Mouse (Mus musculus): ENCODE results near the gene Reps2. TPM values are rescaled to one million over a fixed set of nuclear protein-coding genes. Genes with fewer than 3 reads are reported as not detected.

Gene Reps2
- polyA plus RNA-seq (2014; fragmentation: Nextera tagmentation; extraction: Ambion mirVana): 1.1 and 1.2 TPM in 2 replicates

DNA sequence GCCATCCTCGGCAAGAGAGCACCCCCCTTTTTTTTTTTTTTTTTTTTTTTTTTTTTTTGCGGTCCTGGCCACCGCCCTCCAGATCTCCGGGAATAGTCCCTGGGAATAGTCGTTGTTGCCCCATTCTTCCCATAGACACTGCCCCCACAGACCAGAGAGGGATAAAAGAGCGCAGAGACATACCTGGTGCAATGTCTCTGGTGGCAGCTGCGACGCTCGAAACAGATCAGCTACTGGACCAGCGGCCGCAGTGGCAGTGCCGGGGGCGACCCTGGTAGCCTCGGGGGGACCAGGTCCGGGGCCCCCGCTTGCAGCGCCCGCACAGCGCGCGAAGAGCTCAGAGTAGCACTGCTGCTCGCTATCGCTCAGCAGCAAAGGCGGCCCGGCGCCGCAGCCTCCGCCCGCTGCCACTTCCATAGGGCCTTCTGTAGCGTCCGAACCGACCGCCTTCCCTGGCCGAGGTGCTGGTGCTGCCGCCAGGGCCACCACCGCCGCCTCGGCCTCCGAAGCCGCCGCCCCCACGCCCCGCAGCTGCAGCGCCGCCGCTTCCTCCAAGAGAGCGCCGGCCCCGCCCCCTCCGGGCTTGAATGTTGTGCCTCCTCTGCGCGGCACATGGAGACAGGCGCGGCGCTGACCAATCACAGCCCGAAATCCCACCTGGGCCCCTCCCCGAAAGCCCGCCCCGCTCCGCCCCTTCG lies at the start of gene Reps2:
Gene Reps2 (minus strand): TSS at position 559 of the 698 bp plus-strand sequence.
- WGBS: 24% methylated on average over 40 of the region's 61 CpGs
- Histone ChIP-seq H3K27ac (ENCODE audit: low read depth, low read length) (no peak within 1 kb of the TSS), H3K9ac (ENCODE audit: low read length) (peak within 1 kb of the TSS; percentile 50; the same call in 1 of the 2 replicates), H3K36me3 (ENCODE audit: control insufficient read depth, insufficient read depth, low read length) (no peaks in the 10 kb centered on the region), H3K27me3 (ENCODE audit: control insufficient read depth, insufficient read depth, low read length) (peaks cover 4% of the 10 kb centered on the region), H3K4me1 (replicated peaks; ENCODE audit: control insufficient read depth, insufficient read depth, low read length) (no peaks in the 10 kb centered on the region), H3K4me2 (ENCODE audit: low read depth, low read length, severe bottlenecking) (peak within 1 kb of the TSS; percentile 77), H3K4me3 (ENCODE audit: low read depth, low read length) (peak within 1 kb of the TSS; percentile 48), H3K9me3 (ENCODE audit: control insufficient read depth, low read length) (no peaks in the 10 kb centered on the region)
- DNase-seq (ENCODE audit: low spot score) (peak; percentile 86), ATAC-seq (replicated peaks; ENCODE audit: low FRiP score) (peak; percentile 96)

DNA sequence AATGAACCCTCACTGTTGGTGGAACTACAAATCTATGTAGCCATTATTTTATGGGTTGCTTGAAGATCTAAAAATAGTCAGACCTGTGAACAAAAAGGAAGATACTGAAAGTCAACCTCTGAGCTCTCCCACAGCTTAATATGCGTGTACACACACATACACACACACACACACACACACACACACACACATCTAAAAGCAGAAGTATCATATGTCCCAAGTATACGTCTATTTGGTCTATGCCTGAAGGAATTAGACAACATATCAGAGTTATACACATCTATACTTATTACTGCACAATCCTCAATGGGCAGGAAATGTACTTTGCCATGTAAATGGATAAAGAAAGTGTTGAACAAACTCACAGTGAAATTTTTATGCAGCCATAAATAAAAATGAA lies 47.8 kb upstream of the Reps2 start:
- no peaks in the 10 kb centered on the region for H3K27me3 ChIP-seq (ENCODE audit: control insufficient read depth, insufficient read depth, low read length)
- no peaks in the 10 kb centered on the region for H3K4me1 ChIP-seq (replicated peaks; ENCODE audit: control insufficient read depth, insufficient read depth, low read length)
- DNase-seq (ENCODE audit: low spot score) (no peak), ATAC-seq (replicated peaks; ENCODE audit: low FRiP score) (no peak)
- WGBS: 67% methylated on average over 2 of the region's 2 CpGs
- H3K4me3 ChIP-seq (ENCODE audit: low read depth, low read length): no peak overlapping the region
- H3K4me2 ChIP-seq (ENCODE audit: low read depth, low read length, severe bottlenecking): no peak overlapping the region
- no peaks in the 10 kb centered on the region for H3K36me3 ChIP-seq (ENCODE audit: control insufficient read depth, insufficient read depth, low read length)
- H3K27ac ChIP-seq (ENCODE audit: low read depth, low read length): no peak overlapping the region
- no peak overlapping the region for H3K9ac ChIP-seq (ENCODE audit: low read length)
- H3K9me3 ChIP-seq (ENCODE audit: control insufficient read depth, low read length): no peaks in the 10 kb centered on the region

DNA sequence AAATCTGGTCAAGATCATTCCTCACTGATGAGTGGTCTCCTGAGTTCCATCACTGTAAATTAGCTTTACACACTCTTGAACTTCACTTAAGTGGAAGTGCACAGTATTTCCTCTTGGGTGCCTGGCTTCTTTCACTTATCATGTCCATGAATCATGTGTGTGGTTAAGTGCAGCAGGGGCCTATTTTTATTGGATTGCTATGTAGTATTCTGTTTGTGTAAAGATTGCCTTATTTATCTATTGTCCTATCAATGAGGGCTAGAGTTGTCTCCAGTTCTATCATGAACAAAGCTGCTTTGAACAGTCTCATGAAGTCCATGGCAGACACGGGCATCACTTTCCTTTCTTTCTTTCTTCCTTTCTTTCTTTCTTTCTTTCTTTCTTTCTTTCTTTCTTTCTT lies 41.9 kb upstream of the Reps2 start:
- H3K9ac ChIP-seq (ENCODE audit: low read length): no peak overlapping the region
- H3K36me3 ChIP-seq (ENCODE audit: control insufficient read depth, insufficient read depth, low read length): no peaks in the 10 kb centered on the region
- ATAC-seq (replicated peaks; ENCODE audit: low FRiP score) (no peak), DNase-seq (ENCODE audit: low spot score) (no peak)
- H3K4me3 ChIP-seq (ENCODE audit: low read depth, low read length): no peak overlapping the region
- H3K27me3 ChIP-seq (ENCODE audit: control insufficient read depth, insufficient read depth, low read length): no peaks in the 10 kb centered on the region; the same call in 1 of the 2 replicates
- no peaks in the 10 kb centered on the region for H3K9me3 ChIP-seq (ENCODE audit: control insufficient read depth, low read length)
- no peaks in the 10 kb centered on the region for H3K4me1 ChIP-seq (replicated peaks; ENCODE audit: control insufficient read depth, insufficient read depth, low read length)
- no peak overlapping the region for H3K27ac ChIP-seq (ENCODE audit: low read depth, low read length)
- WGBS: 95% methylated on average over 1 of the region's 1 CpGs
- H3K4me2 ChIP-seq (ENCODE audit: low read depth, low read length, severe bottlenecking): no peak overlapping the region

DNA sequence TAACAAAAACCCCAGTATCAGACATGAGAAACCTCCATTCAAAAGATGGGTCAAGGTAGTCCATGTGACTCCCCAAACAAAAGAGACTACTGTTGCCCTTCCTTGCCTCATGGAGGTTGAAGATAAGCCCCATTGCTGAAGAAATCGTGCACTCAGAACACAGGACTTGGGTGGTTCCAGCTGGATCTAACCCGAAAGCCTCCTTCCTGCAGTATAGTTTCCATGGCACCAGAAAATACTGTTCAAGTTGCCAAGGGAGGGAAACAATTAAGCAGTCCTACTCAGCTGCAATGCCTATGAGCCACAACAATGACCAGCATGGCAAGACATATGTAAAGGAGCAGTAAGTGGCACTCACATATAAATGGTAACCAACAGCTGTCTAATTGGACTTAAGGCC lies 36.1 kb upstream of the Reps2 start:
- no peaks in the 10 kb centered on the region for H3K36me3 ChIP-seq (ENCODE audit: control insufficient read depth, insufficient read depth, low read length)
- H3K4me2 ChIP-seq (ENCODE audit: low read depth, low read length, severe bottlenecking): no peak overlapping the region
- H3K27ac ChIP-seq (ENCODE audit: low read depth, low read length): no peak overlapping the region
- 0 out of 2 replicates have a peak, but pooled peaks have one; percentile 21 for ATAC-seq (replicated peaks; ENCODE audit: low FRiP score)
- H3K4me3 ChIP-seq (ENCODE audit: low read depth, low read length): no peak overlapping the region
- DNase-seq (ENCODE audit: low spot score): no peak
- H3K9ac ChIP-seq (ENCODE audit: low read length): no peak overlapping the region
- no peaks in the 10 kb centered on the region for H3K9me3 ChIP-seq (ENCODE audit: control insufficient read depth, low read length)
- H3K27me3 ChIP-seq (ENCODE audit: control insufficient read depth, insufficient read depth, low read length): peaks cover 2% of the 10 kb centered on the region; the same call in 1 of the 2 replicates
- 79% methylated on average over 2 of the region's 2 CpGs for WGBS
- no peaks in the 10 kb centered on the region for H3K4me1 ChIP-seq (replicated peaks; ENCODE audit: control insufficient read depth, insufficient read depth, low read length)

DNA sequence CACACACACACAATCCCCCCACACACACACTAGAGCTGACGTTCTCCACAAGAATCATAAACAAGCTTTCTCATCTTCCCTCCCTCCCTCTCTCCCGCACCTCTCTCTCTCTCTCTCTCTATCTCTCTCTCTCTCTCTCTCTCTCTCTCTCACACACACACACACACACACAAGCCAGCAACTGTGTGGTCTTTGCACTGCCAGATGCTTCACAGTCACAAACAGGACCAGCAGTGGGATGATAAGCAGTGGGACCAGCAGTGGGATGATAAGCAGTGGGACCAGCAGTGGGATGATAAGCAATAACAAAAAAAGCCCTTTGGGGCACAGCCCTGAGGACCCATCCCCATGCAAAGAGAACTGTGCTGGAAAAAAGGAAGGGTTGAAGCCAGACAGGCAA lies 35.4 kb upstream of the Reps2 start:
- ATAC-seq (replicated peaks; ENCODE audit: low FRiP score) (no peak), DNase-seq (ENCODE audit: low spot score) (no peak)
- no peak overlapping the region for H3K27ac ChIP-seq (ENCODE audit: low read depth, low read length)
- H3K9me3 ChIP-seq (ENCODE audit: control insufficient read depth, low read length): no peaks in the 10 kb centered on the region
- H3K36me3 ChIP-seq (ENCODE audit: control insufficient read depth, insufficient read depth, low read length): no peaks in the 10 kb centered on the region
- H3K27me3 ChIP-seq (ENCODE audit: control insufficient read depth, insufficient read depth, low read length): peaks cover 2% of the 10 kb centered on the region; the same call in 1 of the 2 replicates
- no peak overlapping the region for H3K4me2 ChIP-seq (ENCODE audit: low read depth, low read length, severe bottlenecking)
- H3K4me1 ChIP-seq (replicated peaks; ENCODE audit: control insufficient read depth, insufficient read depth, low read length): no peaks in the 10 kb centered on the region
- no peak overlapping the region for H3K4me3 ChIP-seq (ENCODE audit: low read depth, low read length)
- 93% methylated on average over 2 of the region's 2 CpGs for WGBS
- no peak overlapping the region for H3K9ac ChIP-seq (ENCODE audit: low read length)

DNA sequence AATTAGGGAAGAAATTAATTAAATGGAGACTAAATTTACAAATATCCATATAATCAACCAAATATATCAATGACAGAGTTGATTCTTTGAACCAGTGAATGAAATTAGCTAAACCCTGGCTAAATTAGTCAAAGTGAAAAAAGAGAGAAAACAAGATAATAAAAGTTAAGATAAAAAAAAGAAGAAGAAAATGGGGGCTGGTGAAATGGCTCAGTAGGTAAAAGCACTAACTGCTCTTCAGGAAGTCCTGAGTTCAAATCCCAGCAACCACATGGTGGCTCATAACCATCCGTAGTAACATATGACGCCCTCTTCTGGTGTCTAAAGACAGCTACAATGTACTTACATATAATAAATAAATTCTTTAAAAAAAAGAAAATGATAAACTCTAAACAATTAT lies 22.7 kb upstream of the Reps2 start:
- 81% methylated on average over 2 of the region's 2 CpGs for WGBS
- Histone ChIP-seq H3K4me3 (ENCODE audit: low read depth, low read length) (no peak overlapping the region), H3K4me1 (replicated peaks; ENCODE audit: control insufficient read depth, insufficient read depth, low read length) (no peaks in the 10 kb centered on the region), H3K36me3 (ENCODE audit: control insufficient read depth, insufficient read depth, low read length) (no peaks in the 10 kb centered on the region), H3K27me3 (ENCODE audit: control insufficient read depth, insufficient read depth, low read length) (no peaks in the 10 kb centered on the region; the same call in 1 of the 2 replicates), H3K9ac (ENCODE audit: low read length) (no peak overlapping the region), H3K4me2 (ENCODE audit: low read depth, low read length, severe bottlenecking) (no peak overlapping the region), H3K9me3 (ENCODE audit: control insufficient read depth, low read length) (no peaks in the 10 kb centered on the region), H3K27ac (ENCODE audit: low read depth, low read length) (no peak overlapping the region)
- DNase-seq (ENCODE audit: low spot score) (no peak), ATAC-seq (replicated peaks; ENCODE audit: low FRiP score) (no peak)

DNA sequence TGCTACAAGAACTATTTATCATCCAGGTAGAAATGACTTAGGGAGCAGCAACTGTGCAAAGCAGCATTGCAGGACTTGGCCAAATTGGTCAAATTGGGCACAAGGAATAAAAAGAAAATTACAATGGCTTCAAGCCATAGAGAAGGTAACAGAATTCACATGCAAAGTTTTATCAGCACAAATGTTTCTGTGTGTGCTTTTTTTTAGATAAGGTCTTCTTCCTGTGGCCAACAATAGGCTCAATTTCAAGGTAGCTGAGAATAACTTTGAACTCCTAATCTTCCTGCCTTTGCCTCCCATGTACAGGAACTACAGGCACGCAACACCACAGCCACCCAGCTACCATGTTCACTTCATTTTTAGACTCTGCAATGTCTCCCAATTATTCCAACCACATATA lies 16.7 kb upstream of the Reps2 start:
- H3K4me3 ChIP-seq (ENCODE audit: low read depth, low read length): no peak overlapping the region
- 83% methylated on average over 1 of the region's 1 CpGs for WGBS
- no peak overlapping the region for H3K9ac ChIP-seq (ENCODE audit: low read length)

DNA sequence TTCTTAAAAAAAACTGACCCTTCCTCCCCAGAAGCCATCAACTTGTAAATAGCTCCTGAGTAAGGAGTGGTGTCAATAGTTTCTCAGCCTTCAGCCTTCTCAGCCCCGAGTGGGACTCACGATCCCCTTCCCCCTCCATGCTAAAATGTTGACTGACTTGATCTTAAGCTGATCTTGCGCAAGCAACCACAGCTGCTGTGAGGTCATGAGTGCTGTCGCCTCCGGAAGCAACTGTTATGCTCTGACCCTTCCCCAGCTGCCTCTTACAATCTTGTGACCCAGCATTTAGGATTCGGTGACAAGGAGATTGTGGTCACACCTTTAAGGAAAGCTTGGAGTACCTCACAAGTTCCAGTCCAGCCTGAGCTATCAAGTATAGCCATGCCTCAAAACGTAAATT lies 10.1 kb upstream of the Reps2 start:
- no peaks in the 10 kb centered on the region for H3K9me3 ChIP-seq (ENCODE audit: control insufficient read depth, low read length)
- ATAC-seq (replicated peaks; ENCODE audit: low FRiP score) (no peak), DNase-seq (ENCODE audit: low spot score) (no peak)
- H3K27ac ChIP-seq (ENCODE audit: low read depth, low read length): no peak overlapping the region
- no peaks in the 10 kb centered on the region for H3K27me3 ChIP-seq (ENCODE audit: control insufficient read depth, insufficient read depth, low read length)
- no peaks in the 10 kb centered on the region for H3K36me3 ChIP-seq (ENCODE audit: control insufficient read depth, insufficient read depth, low read length)
- H3K4me2 ChIP-seq (ENCODE audit: low read depth, low read length, severe bottlenecking): no peak overlapping the region
- no peak overlapping the region for H3K4me3 ChIP-seq (ENCODE audit: low read depth, low read length)
- 89% methylated on average over 7 of the region's 7 CpGs for WGBS
- H3K9ac ChIP-seq (ENCODE audit: low read length): no peak overlapping the region
- H3K4me1 ChIP-seq (replicated peaks; ENCODE audit: control insufficient read depth, insufficient read depth, low read length): no peaks in the 10 kb centered on the region

More for the DNA sequence above, 16.7 kb upstream of the Reps2 start:
- no peaks in the 10 kb centered on the region; the same call in 1 of the 2 replicates for H3K27me3 ChIP-seq (ENCODE audit: control insufficient read depth, insufficient read depth, low read length)
- no peak for ATAC-seq (replicated peaks; ENCODE audit: low FRiP score)
- no peaks in the 10 kb centered on the region for H3K9me3 ChIP-seq (ENCODE audit: control insufficient read depth, low read length)
- H3K36me3 ChIP-seq (ENCODE audit: control insufficient read depth, insufficient read depth, low read length): no peaks in the 10 kb centered on the region
- H3K4me1 ChIP-seq (replicated peaks; ENCODE audit: control insufficient read depth, insufficient read depth, low read length): no peaks in the 10 kb centered on the region
- DNase-seq (ENCODE audit: low spot score): no peak
- H3K27ac ChIP-seq (ENCODE audit: low read depth, low read length): no peak overlapping the region
- no peak overlapping the region for H3K4me2 ChIP-seq (ENCODE audit: low read depth, low read length, severe bottlenecking)

DNA sequence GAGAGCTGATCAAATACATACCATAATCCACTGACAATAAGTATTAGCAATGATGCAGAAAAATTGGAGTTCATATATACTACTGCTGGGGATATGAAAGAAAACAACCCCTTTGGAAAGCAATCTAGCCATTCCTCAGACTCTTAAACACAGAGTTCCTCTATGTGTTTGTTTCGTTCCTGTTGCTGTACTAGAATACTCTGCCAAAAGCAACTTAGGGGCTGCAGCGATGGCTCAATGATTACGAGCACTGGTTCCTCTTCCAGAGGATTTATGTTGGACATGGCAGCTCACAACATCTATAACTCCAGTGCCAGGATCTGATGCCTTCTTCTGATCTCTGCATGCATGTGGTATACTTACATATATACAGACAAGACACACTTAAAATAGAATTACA lies 9.0 kb upstream of the Reps2 start:
- Histone ChIP-seq H3K9ac (ENCODE audit: low read length) (no peak overlapping the region), H3K27me3 (ENCODE audit: control insufficient read depth, insufficient read depth, low read length) (no peaks in the 10 kb centered on the region), H3K27ac (ENCODE audit: low read depth, low read length) (no peak overlapping the region), H3K4me3 (ENCODE audit: low read depth, low read length) (no peak overlapping the region), H3K9me3 (ENCODE audit: control insufficient read depth, low read length) (no peaks in the 10 kb centered on the region), H3K4me2 (ENCODE audit: low read depth, low read length, severe bottlenecking) (no peak overlapping the region), H3K4me1 (replicated peaks; ENCODE audit: control insufficient read depth, insufficient read depth, low read length) (no peaks in the 10 kb centered on the region), H3K36me3 (ENCODE audit: control insufficient read depth, insufficient read depth, low read length) (no peaks in the 10 kb centered on the region)
- ATAC-seq (replicated peaks; ENCODE audit: low FRiP score): no peak
- WGBS: 85% methylated on average over 3 of the region's 3 CpGs
- no peak for DNase-seq (ENCODE audit: low spot score)
